Mouse (Mus musculus): Measurements from ENCODE around the gene Cep19.

DNA sequence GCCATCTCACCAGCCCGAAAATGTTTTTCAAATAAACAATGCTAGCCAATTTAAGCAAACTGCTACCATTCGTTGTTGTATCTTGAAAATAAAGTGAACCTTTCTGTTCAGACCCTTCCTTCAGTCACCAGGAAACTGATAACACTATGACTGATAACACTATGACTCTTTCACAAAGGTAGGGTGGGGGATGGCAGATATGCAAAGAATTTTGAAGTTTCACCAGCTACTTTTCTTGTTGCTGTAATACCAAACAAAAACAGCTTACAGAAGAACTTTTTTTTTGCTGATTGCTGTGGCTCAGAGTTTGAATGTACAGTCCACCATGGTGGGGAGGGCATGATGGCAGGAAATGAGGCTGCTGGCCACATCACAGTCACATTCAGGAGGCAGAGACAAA lies 37.4 kb upstream of the Cep19 start:
- no peak for TF ChIP-seq CTCF (IDR thresholded peaks at IDR 0.05; ENCODE audit: low read depth)
- no peak for TF ChIP-seq EP300 (IDR thresholded peaks at IDR 0.05; ENCODE audit: low read depth)

Data from heart, postnatal 0 days (tissue).